Mouse (Mus musculus): ENCODE measurements around the gene Midn. TPM values are rescaled to one million over a fixed set of nuclear protein-coding genes. Genes with fewer than 3 reads are reported as not detected.

Gene Midn
- 3.2 TPM for polyA plus RNA-seq (2014; fragmentation: Illumina TruSeq; extraction: RNeasy Lipid Tissue Mini Kit (QIAGEN cat#74804); ENCODE audit: low read depth, low replicate concordance)

DNA sequence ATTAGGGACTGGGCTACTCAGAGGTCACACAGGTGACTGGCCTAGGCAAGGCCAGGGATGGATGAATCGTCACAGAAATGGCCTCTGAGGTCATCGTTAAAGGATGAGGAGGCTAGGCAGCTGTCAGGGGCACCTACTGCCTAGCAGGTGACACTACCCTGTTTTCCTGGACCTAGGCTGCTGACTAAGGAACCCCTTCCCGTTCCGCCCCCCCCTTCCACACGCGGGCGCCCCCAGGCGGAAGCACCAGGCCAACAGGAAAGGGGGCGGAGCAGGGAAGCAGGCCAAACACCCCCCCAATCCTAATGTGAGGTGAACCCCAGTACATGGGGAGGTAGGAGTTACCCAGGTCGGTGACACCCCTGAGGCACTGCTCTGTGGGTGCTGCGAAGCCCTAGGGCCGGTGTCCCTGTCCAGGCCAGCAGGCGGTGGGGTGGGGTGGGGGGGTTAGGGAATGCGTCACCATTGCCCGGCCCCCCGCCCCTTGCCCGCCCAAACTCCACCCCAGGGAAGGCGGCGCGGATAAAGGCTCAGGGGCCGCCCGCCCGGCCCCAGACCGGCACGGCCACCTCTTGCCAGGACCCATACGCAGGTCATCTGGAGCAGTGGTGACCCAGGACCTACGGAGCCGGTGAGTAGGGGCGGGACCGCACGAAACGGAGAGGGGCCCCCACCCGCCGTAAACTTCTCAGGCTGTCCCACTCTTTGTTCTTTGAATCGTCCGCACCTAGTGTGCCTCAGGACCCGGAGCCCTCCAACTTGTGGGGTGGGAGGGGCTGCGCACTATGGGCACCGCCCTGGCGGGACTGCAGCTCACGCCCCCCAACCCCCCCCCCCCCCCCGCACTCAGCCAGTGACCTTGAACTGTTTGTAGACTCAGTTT, at the start of gene Midn:
Gene Midn, plus strand, starts transcription at position 554 of the 883 bp plus-strand sequence.

DNA sequence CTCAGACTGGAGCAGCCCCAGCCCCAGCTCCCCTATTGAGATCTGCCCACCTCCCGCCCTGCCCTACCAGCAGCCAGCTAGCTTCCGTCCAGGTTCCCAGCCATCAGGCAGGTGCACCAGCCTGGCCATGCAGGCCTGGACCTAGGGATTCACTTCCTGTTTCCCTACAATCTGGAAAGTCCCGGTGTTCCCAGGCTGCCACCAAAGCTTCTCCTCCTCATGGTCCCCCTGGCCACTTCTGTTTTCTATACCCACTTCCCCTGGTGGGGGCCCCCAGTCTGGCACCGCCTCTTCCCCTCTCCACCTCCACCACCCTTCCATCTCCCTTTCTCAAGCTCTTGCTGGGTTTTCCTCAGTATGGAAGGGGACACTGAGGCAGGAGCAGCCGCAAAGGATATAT, 42.6 kb upstream of the Midn start, which contains the start of gene Sbno2:
Gene Sbno2, minus strand, starts transcription at position 112 of the 400 bp plus-strand sequence.

DNA sequence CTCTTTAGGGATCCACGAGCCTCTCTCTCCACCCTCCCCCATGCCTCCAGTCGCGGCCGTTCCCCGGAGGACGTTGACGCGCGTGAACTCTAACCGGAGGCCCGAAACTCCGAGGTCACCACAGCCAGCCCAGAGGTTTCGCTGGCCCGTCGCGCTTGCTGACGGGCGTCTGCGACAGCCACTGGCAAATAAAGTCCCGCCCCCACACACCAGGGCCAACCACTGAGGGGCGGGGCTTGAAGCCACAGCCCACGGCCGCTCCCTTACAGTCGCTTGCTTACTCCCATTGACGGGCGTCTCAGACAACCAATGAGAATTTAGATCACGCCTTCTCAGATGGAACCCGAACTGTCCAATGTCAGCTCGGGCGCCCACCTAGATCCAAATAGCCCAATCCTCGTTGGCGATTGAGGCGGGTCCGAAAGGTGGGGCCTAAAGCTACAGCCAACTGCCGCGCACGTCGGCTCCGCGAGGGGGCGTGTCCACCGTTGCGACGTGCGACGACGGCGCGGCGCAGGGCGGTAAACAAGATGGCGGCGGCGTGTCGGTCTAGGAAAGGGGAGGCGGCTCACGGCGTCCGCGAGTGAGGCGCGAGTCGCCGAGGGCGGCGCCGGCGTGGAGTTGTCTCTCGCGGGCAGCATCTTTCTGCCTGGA, 32.7 kb upstream of the Midn start, which contains the start of gene Stk11:
Gene Stk11, plus strand, starts transcription at position 514 of the 654 bp plus-strand sequence.

DNA sequence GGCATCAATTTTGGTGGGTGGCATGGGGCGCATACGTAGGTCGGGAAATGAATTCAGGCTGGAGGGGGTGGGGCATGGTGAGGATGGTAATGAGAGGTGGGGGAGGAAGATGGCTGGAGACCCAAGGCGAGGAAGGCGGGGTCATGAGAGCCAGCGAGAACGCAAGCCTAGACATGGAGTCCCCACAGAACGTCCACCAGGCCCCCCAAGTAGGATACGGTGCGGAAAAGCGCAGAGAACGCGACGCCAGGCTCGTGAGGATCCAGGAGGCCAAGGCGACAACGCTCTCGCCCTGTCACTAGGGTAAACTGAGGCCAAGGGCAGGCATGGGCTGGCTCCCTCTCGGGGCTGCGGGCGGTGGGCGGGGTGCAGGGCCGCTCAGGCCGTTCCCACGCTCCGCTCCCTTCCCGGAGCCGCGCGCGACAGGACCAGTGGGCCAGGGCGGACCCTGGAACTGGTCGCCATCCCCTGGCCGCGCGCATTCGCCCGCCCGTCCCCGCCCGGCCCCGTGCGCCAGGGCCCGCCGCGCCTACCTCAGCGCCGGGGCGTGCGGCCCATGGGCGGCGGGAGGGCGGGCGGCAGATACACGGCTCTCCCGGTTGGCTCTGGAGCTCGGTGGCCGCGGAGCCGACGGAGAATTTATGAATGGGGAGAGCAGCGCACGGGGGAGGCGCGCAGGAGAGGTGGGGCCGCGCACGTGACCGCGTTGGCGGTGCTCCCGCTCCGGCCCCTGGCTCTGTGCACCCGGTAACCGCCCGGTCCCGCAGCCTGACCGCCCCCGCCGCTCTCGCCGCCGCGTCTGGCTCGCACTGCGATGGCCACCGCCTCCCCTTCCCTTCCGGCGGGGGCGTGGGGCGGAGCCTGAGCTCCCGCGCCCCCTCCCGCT, 9.3 kb upstream of the Midn start, which contains the start of gene Atp5d:
Gene Atp5d, plus strand, starts transcription at position 80 of the 886 bp plus-strand sequence.

DNA sequence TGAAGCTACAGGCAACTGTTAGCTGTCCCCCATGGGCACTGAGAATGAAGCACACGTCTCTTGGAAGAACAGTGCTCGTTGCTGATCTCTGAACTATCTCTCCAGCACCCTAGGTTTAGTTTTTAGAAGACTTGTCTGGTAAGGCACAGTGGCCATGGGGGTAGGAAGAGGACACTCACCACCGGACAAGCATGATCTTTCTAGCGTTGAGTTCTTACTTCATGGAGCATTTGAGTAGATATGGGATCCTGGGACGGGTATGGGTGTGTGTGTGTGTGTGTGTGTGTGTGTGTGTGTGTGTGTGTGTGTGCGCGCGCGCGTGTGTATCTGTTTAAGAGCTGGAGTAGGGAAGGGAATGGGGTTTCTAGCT, 7.4 kb upstream of the Midn start, which contains the start of gene Cbarp:
Gene Cbarp, minus strand, starts transcription at position 170 of the 370 bp plus-strand sequence.

DNA sequence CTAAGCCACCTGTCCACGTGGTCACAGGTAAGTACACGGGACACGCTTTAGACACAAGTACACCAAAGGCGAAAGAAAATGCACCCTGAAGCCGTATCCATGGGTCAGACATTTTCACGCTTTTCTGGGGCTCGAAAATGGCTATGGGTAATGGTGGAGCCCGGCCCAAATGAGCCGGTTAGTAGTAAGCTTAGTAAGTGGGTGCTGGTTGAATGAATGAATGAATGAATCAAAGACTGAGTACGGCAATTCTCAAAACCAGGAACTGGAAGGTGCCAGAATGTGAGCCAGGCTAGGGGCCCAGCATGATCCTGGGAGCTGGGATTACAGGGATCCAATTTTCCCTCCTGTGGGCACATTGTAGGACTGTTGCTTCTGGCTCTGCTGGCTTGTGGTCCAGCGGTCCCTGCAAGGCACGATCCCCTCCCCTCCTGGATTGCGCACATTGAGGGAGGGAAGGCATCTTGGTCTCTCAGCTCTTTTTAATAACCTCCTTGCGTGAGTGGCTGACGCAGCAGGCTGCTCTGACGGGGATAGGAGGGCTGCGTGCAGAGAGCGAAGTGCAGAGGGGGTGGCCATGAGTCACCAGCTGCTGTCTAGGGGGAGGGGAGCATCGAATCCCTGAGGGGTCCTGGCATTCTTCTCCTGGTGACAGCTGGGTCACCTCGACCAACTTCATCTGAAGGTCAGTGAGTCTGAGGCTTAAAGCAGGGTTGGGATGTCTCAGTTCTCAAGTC, 17.5 kb downstream of the Midn start, which contains the start of gene Cirbp:
Gene Cirbp, plus strand, starts transcription at position 594 of the 737 bp plus-strand sequence.

DNA sequence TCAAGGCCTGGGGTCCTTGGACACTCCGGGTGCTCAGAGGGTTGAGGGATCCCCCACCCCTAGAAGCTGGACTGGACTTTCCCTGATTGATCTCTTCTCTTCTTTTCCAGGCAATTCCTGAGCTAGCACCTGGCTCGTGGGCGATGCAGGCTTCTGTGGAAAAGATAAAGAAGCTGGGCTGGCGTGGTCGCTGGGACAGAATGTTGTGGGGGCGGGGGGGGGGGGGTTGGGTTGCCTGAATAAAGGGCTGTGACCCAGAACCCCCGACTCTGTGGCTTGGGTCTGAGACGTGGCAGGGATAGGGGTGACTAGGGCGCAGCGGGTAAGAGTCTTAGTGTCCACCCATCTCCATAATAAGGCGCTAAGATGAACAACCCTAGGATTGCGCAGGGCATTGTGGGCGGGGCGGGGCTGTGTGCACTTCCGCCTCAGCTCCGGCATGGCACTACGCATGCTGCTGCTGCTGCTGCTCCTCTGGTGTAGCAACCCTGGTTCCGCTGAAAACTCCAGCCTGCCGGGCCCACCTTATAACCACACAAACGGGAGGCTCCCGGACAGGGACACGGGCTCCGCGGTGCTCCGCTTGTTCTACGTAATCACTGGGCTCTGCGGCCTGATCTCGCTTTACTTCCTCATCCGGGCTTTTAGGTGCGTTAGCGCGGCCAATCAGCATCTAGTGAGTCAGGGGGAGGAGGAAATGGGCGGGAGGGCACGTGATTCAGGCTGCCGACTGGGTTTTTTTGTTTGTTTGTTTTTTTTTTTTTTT, 24.6 kb downstream of the Midn start, which contains the start of gene 1600002K03Rik:
Gene 1600002K03Rik, plus strand, starts transcription at position 418 of the 766 bp plus-strand sequence.

DNA sequence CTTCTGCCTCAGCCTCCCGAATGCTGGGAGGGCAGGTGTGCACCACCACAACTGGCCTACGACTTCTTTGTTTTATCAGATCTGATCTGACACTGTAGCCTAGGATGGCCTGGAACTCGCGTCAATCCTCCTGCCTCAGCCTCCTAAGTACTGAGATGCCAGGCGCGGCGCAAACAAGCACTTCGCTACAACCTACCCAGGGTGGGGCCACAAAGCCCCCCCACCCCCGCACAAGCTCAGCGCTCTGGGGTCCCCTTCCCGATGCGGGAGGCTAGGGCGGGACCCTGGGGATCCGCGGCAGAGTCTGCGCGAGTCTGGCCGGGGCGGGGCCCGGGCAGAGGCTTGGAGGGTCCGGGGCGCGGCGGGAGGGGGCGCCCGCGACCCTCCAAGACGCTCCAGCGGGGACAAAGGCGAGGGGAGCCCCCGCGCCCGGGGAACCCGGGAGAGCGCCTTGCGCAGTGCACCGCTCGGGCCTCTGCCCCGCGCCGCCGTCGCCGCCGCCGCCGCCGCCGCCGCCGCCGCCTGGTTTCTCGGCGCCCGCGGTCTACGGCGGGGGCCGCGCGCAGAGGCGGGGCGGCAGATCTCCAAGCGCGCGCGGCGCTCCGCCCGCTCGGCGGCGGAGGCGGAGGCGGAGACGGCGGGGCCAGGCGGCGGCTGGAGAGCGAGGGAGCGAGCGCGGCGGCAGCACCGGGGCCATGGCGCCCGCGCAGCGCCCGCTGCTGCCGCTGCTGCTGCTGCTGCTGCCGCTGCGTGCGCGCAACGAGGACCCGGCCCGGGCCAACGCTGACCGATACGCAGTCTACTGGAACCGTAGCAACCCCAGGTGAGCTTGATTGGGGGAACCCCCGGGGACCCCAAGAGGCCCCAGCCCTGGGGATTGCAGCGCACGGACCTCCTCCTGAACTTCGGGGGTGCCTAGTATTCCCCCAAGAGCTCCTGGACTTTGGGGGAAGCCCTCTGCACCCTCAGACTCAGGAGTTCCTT, 31.3 kb downstream of the Midn start, which contains the start of gene Efna2:
Gene Efna2, plus strand, starts transcription at position 415 of the 984 bp plus-strand sequence.

Other genes with a start within 250 kb of the Midn start
- 0.87 TPM for gene Med16, start 239.3 kb upstream of the Midn start, polyA plus RNA-seq (2014; fragmentation: Illumina TruSeq; extraction: RNeasy Lipid Tissue Mini Kit (QIAGEN cat#74804); ENCODE audit: low read depth, low replicate concordance)
- not detected for gene Gm26602, start 237.4 kb upstream of the Midn start, polyA plus RNA-seq (2014; fragmentation: Illumina TruSeq; extraction: RNeasy Lipid Tissue Mini Kit (QIAGEN cat#74804); ENCODE audit: low read depth, low replicate concordance)
- gene Kiss1r, start 231.3 kb upstream of the Midn start, polyA plus RNA-seq (2014; fragmentation: Illumina TruSeq; extraction: RNeasy Lipid Tissue Mini Kit (QIAGEN cat#74804); ENCODE audit: low read depth, low replicate concordance), result not detected
- gene R3hdm4, start 227.1 kb upstream of the Midn start, polyA plus RNA-seq (2014; fragmentation: Illumina TruSeq; extraction: RNeasy Lipid Tissue Mini Kit (QIAGEN cat#74804); ENCODE audit: low read depth, low replicate concordance), result 1.1 TPM
- gene Arid3a, start 221.2 kb upstream of the Midn start, polyA plus RNA-seq (2014; fragmentation: Illumina TruSeq; extraction: RNeasy Lipid Tissue Mini Kit (QIAGEN cat#74804); ENCODE audit: low read depth, low replicate concordance), result 1.3 TPM
- gene Wdr18, start 188.1 kb upstream of the Midn start, polyA plus RNA-seq (2014; fragmentation: Illumina TruSeq; extraction: RNeasy Lipid Tissue Mini Kit (QIAGEN cat#74804); ENCODE audit: low read depth, low replicate concordance), result 2.0 TPM
- gene Grin3b, start 177.6 kb upstream of the Midn start, polyA plus RNA-seq (2014; fragmentation: Illumina TruSeq; extraction: RNeasy Lipid Tissue Mini Kit (QIAGEN cat#74804); ENCODE audit: low read depth, low replicate concordance), result not detected
- gene Tmem259, start 163.9 kb upstream of the Midn start, polyA plus RNA-seq (2014; fragmentation: Illumina TruSeq; extraction: RNeasy Lipid Tissue Mini Kit (QIAGEN cat#74804); ENCODE audit: low read depth, low replicate concordance), result 1.0 TPM
- 0.48 TPM for gene Cnn2, start 159.7 kb upstream of the Midn start, polyA plus RNA-seq (2014; fragmentation: Illumina TruSeq; extraction: RNeasy Lipid Tissue Mini Kit (QIAGEN cat#74804); ENCODE audit: low read depth, low replicate concordance)
- gene Abca7, start 151.8 kb upstream of the Midn start, polyA plus RNA-seq (2014; fragmentation: Illumina TruSeq; extraction: RNeasy Lipid Tissue Mini Kit (QIAGEN cat#74804); ENCODE audit: low read depth, low replicate concordance), result 0.06 TPM
- not detected for gene Arhgap45, start 131.6 kb upstream of the Midn start, polyA plus RNA-seq (2014; fragmentation: Illumina TruSeq; extraction: RNeasy Lipid Tissue Mini Kit (QIAGEN cat#74804); ENCODE audit: low read depth, low replicate concordance)
- 0.28 TPM for gene Polr2e, start 108.5 kb upstream of the Midn start, polyA plus RNA-seq (2014; fragmentation: Illumina TruSeq; extraction: RNeasy Lipid Tissue Mini Kit (QIAGEN cat#74804); ENCODE audit: low read depth, low replicate concordance)
- gene Gpx4, start 101.1 kb upstream of the Midn start, polyA plus RNA-seq (2014; fragmentation: Illumina TruSeq; extraction: RNeasy Lipid Tissue Mini Kit (QIAGEN cat#74804); ENCODE audit: low read depth, low replicate concordance), result 260 TPM
- gene Sbno2, start 42.7 kb upstream of the Midn start, polyA plus RNA-seq (2014; fragmentation: Illumina TruSeq; extraction: RNeasy Lipid Tissue Mini Kit (QIAGEN cat#74804); ENCODE audit: low read depth, low replicate concordance), result 0.52 TPM
- gene Stk11, start 32.5 kb upstream of the Midn start, polyA plus RNA-seq (2014; fragmentation: Illumina TruSeq; extraction: RNeasy Lipid Tissue Mini Kit (QIAGEN cat#74804); ENCODE audit: low read depth, low replicate concordance), result 7.2 TPM
- 0.21 TPM for gene Atp5d, start 9.6 kb upstream of the Midn start, polyA plus RNA-seq (2014; fragmentation: Illumina TruSeq; extraction: RNeasy Lipid Tissue Mini Kit (QIAGEN cat#74804); ENCODE audit: low read depth, low replicate concordance)
- not detected for gene Cbarp, start 7.4 kb upstream of the Midn start, polyA plus RNA-seq (2014; fragmentation: Illumina TruSeq; extraction: RNeasy Lipid Tissue Mini Kit (QIAGEN cat#74804); ENCODE audit: low read depth, low replicate concordance)
- 37.8 TPM for gene Cirbp, start 17.7 kb downstream of the Midn start, polyA plus RNA-seq (2014; fragmentation: Illumina TruSeq; extraction: RNeasy Lipid Tissue Mini Kit (QIAGEN cat#74804); ENCODE audit: low read depth, low replicate concordance)
- 1.1 TPM for gene 1600002K03Rik, start 24.7 kb downstream of the Midn start, polyA plus RNA-seq (2014; fragmentation: Illumina TruSeq; extraction: RNeasy Lipid Tissue Mini Kit (QIAGEN cat#74804); ENCODE audit: low read depth, low replicate concordance)
- gene Efna2, start 31.2 kb downstream of the Midn start, polyA plus RNA-seq (2014; fragmentation: Illumina TruSeq; extraction: RNeasy Lipid Tissue Mini Kit (QIAGEN cat#74804); ENCODE audit: low read depth, low replicate concordance), result 0.39 TPM
- 72.4 TPM for gene Mum1, start 78.2 kb downstream of the Midn start, polyA plus RNA-seq (2014; fragmentation: Illumina TruSeq; extraction: RNeasy Lipid Tissue Mini Kit (QIAGEN cat#74804); ENCODE audit: low read depth, low replicate concordance)
- gene Ndufs7, start 100.8 kb downstream of the Midn start, polyA plus RNA-seq (2014; fragmentation: Illumina TruSeq; extraction: RNeasy Lipid Tissue Mini Kit (QIAGEN cat#74804); ENCODE audit: low read depth, low replicate concordance), result 0.88 TPM
- 1.2 TPM for gene Gamt, start 112.7 kb downstream of the Midn start, polyA plus RNA-seq (2014; fragmentation: Illumina TruSeq; extraction: RNeasy Lipid Tissue Mini Kit (QIAGEN cat#74804); ENCODE audit: low read depth, low replicate concordance)
- gene Dazap1, start 113.2 kb downstream of the Midn start, polyA plus RNA-seq (2014; fragmentation: Illumina TruSeq; extraction: RNeasy Lipid Tissue Mini Kit (QIAGEN cat#74804); ENCODE audit: low read depth, low replicate concordance), result 43.5 TPM
- 0.57 TPM for gene Rps15, start 144.2 kb downstream of the Midn start, polyA plus RNA-seq (2014; fragmentation: Illumina TruSeq; extraction: RNeasy Lipid Tissue Mini Kit (QIAGEN cat#74804); ENCODE audit: low read depth, low replicate concordance)
- gene Apc2, start 147.7 kb downstream of the Midn start, polyA plus RNA-seq (2014; fragmentation: Illumina TruSeq; extraction: RNeasy Lipid Tissue Mini Kit (QIAGEN cat#74804); ENCODE audit: low read depth, low replicate concordance), result not detected
- 0.62 TPM for gene 2310011J03Rik, start 172.3 kb downstream of the Midn start, polyA plus RNA-seq (2014; fragmentation: Illumina TruSeq; extraction: RNeasy Lipid Tissue Mini Kit (QIAGEN cat#74804); ENCODE audit: low read depth, low replicate concordance)
- 3.3 TPM for gene Pcsk4, start 181.2 kb downstream of the Midn start, polyA plus RNA-seq (2014; fragmentation: Illumina TruSeq; extraction: RNeasy Lipid Tissue Mini Kit (QIAGEN cat#74804); ENCODE audit: low read depth, low replicate concordance)
- gene Reep6, start 181.7 kb downstream of the Midn start, polyA plus RNA-seq (2014; fragmentation: Illumina TruSeq; extraction: RNeasy Lipid Tissue Mini Kit (QIAGEN cat#74804); ENCODE audit: low read depth, low replicate concordance), result 35.5 TPM
- gene Adamtsl5, start 200.1 kb downstream of the Midn start, polyA plus RNA-seq (2014; fragmentation: Illumina TruSeq; extraction: RNeasy Lipid Tissue Mini Kit (QIAGEN cat#74804); ENCODE audit: low read depth, low replicate concordance), result 0.31 TPM
- not detected for gene Plk5, start 208.2 kb downstream of the Midn start, polyA plus RNA-seq (2014; fragmentation: Illumina TruSeq; extraction: RNeasy Lipid Tissue Mini Kit (QIAGEN cat#74804); ENCODE audit: low read depth, low replicate concordance)
- 15.6 TPM for gene Mex3d, start 239.4 kb downstream of the Midn start, polyA plus RNA-seq (2014; fragmentation: Illumina TruSeq; extraction: RNeasy Lipid Tissue Mini Kit (QIAGEN cat#74804); ENCODE audit: low read depth, low replicate concordance)